Mouse (Mus musculus): ENCODE data around the gene L3mbtl4.
"Not testable (repeated sequence)": the region's sequence is repeated elsewhere in the genome, so short reads cannot be mapped to it uniquely, and the experiment has no call there.

L3mbtl4 gene

DNA sequence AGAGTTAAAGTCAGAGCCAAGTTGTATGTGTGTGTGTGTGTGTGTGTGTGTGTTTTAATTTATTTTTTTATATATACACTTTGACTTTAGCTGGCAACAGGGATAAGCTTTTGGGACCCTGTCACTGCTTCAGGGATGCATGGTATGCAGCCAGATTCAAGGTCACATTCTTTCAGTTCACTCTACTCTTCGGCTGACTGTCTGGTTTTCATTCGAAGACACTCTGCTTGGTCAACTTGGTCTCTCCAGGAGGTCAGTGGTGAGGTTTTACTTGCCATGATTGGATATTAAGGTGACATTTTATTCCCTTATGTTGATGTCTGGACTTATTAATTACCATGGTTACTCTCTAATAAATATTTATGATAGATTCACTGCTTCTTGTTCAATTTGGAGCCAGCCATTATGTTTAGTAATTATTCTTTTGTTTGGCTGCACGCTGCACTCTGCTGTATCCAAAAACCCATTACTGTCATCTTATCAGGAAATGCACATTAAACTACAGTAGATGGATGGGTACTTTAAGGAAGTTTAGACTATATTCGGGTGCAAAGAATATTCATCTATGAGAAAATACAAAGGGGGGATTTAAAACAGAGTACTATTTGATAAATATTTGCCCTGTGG lies 216.6 kb downstream of the L3mbtl4 start:
- H3K27me3 ChIP-seq (ENCODE audit: control insufficient read depth, insufficient read depth, low read length, poor library complexity, severe bottlenecking), result no peaks in the 10 kb centered on the region
- no peak for DNase-seq (ENCODE audit: low read depth, low spot score)
- no peaks in the 10 kb centered on the region for H3K36me3 ChIP-seq (ENCODE audit: control insufficient read depth, insufficient read depth, low read length, poor library complexity, severe bottlenecking)

- no peak for DNase-seq (ENCODE audit: low read depth, low spot score)
- Histone ChIP-seq H3K27me3 (ENCODE audit: control insufficient read depth, insufficient read depth, low read length, poor library complexity, severe bottlenecking) (no peaks in the 10 kb centered on the region), H3K36me3 (ENCODE audit: control insufficient read depth, insufficient read depth, low read length, poor library complexity, severe bottlenecking) (no peaks in the 10 kb centered on the region)
Observed at GRCm38 (mm10) chr17:68492231-68492630, 218.6 kb downstream of the L3mbtl4 start.

GRCm38 (mm10) chr17:68502998-68503397 lies 229.4 kb downstream of the L3mbtl4 start:
- not testable (repeated sequence) for DNase-seq (ENCODE audit: low read depth, low spot score); H3K27me3 ChIP-seq (ENCODE audit: control insufficient read depth, insufficient read depth, low read length, poor library complexity, severe bottlenecking); H3K36me3 ChIP-seq (ENCODE audit: control insufficient read depth, insufficient read depth, low read length, poor library complexity, severe bottlenecking)

GRCm38 (mm10) chr17:68559698-68560097 lies 286.1 kb downstream of the L3mbtl4 start:
- no peak for DNase-seq (ENCODE audit: low read depth, low spot score)

GRCm38 (mm10) chr17:68560264-68560663 lies 286.7 kb downstream of the L3mbtl4 start:
- no peak for DNase-seq (ENCODE audit: low read depth, low spot score)
- Histone ChIP-seq H3K27me3 (ENCODE audit: control insufficient read depth, insufficient read depth, low read length, poor library complexity, severe bottlenecking) (no peaks in the 10 kb centered on the region), H3K36me3 (ENCODE audit: control insufficient read depth, insufficient read depth, low read length, poor library complexity, severe bottlenecking) (no peaks in the 10 kb centered on the region)

More at GRCm38 (mm10) chr17:68559698-68560097, 286.1 kb downstream of the L3mbtl4 start:
- Histone ChIP-seq H3K36me3 (ENCODE audit: control insufficient read depth, insufficient read depth, low read length, poor library complexity, severe bottlenecking) (no peaks in the 10 kb centered on the region), H3K27me3 (ENCODE audit: control insufficient read depth, insufficient read depth, low read length, poor library complexity, severe bottlenecking) (no peaks in the 10 kb centered on the region)

DNA sequence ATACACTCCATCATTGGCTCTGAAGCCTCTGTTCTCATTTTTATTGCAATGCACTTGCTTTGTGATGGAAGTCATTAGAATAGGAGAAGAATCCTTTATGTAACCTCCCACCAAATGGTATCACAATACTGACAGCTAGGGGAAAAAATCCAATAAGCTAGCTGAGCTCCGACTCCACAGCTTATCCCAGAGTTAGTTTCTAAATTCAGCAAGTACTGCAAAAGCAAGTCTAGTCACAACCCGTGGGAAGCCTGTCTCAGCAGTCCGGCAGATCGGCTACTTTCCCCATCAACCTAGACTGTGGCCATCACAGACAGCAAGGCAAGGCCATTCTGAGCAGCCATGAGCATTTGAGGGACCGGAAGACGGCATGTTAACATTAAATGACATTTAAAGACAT lies 298.2 kb downstream of the L3mbtl4 start:
- H3K36me3 ChIP-seq (ENCODE audit: control insufficient read depth, insufficient read depth, low read length, poor library complexity, severe bottlenecking), result no peaks in the 10 kb centered on the region
- DNase-seq (ENCODE audit: low read depth, low spot score), result no peak
- H3K27me3 ChIP-seq (ENCODE audit: control insufficient read depth, insufficient read depth, low read length, poor library complexity, severe bottlenecking), result no peaks in the 10 kb centered on the region

- Histone ChIP-seq H3K36me3 (ENCODE audit: control insufficient read depth, insufficient read depth, low read length, poor library complexity, severe bottlenecking) (no peaks in the 10 kb centered on the region), H3K27me3 (ENCODE audit: control insufficient read depth, insufficient read depth, low read length, poor library complexity, severe bottlenecking) (no peaks in the 10 kb centered on the region)
- DNase-seq (ENCODE audit: low read depth, low spot score), result no peak
Observed at GRCm38 (mm10) chr17:68585195-68585594, 311.6 kb downstream of the L3mbtl4 start.

DNA sequence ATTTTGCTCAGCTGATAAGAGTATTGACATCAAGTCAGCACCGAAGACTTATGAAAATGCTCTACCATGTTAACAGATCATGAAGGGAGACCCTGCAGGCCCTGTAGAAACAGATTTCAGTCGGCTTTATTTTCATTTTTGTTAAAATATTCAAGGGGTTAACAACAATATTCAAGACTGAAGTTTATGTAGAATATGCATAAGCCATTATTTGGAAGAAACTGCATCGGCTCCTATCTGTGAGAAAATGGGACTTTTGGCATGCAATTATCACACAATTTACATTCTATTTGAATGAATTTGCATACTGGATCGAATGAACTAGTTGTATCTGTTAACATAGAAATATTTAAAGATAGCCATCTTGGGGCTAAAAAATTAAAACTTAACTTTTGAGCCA lies 318.0 kb downstream of the L3mbtl4 start:
- H3K27me3 ChIP-seq (ENCODE audit: control insufficient read depth, insufficient read depth, low read length, poor library complexity, severe bottlenecking), result no peaks in the 10 kb centered on the region
- DNase-seq (ENCODE audit: low read depth, low spot score), result no peak

DNA sequence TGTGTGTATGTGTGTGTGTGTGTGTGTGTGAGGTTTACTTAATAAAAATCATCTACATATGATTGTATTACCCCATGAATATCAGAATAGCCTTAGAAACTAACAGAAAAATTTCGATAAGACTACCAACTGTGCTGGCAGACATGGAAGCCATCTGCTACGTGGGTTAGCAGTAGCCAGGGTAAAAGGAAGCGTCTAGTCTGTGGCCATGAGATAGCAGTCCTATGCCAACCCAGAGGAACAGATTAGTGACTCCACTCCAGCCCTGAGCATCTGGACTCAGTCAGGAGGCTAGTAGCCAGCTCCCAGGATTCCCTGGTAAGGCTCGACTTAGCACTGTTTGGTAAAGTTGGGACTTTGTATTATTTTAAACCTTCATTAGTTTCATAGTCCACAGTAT lies 329.1 kb downstream of the L3mbtl4 start:
- Histone ChIP-seq H3K36me3 (ENCODE audit: control insufficient read depth, insufficient read depth, low read length, poor library complexity, severe bottlenecking) (no peaks in the 10 kb centered on the region), H3K27me3 (ENCODE audit: control insufficient read depth, insufficient read depth, low read length, poor library complexity, severe bottlenecking) (no peaks in the 10 kb centered on the region)
- no peak for DNase-seq (ENCODE audit: low read depth, low spot score)

More for the DNA sequence above, 318.0 kb downstream of the L3mbtl4 start:
- H3K36me3 ChIP-seq (ENCODE audit: control insufficient read depth, insufficient read depth, low read length, poor library complexity, severe bottlenecking), result no peaks in the 10 kb centered on the region

- no peaks in the 10 kb centered on the region for H3K36me3 ChIP-seq (ENCODE audit: control insufficient read depth, insufficient read depth, low read length, poor library complexity, severe bottlenecking)
- no peaks in the 10 kb centered on the region for H3K27me3 ChIP-seq (ENCODE audit: control insufficient read depth, insufficient read depth, low read length, poor library complexity, severe bottlenecking)
- no peak for DNase-seq (ENCODE audit: low read depth, low spot score)
Observed at GRCm38 (mm10) chr17:68607691-68608090, 334.1 kb downstream of the L3mbtl4 start.

GRCm38 (mm10) chr17:68611247-68611646 lies 337.6 kb downstream of the L3mbtl4 start:
- Histone ChIP-seq H3K36me3 (ENCODE audit: control insufficient read depth, insufficient read depth, low read length, poor library complexity, severe bottlenecking) (no peaks in the 10 kb centered on the region), H3K27me3 (ENCODE audit: control insufficient read depth, insufficient read depth, low read length, poor library complexity, severe bottlenecking) (no peaks in the 10 kb centered on the region)
- no peak for DNase-seq (ENCODE audit: low read depth, low spot score)

GRCm38 (mm10) chr17:68625281-68625680 lies 351.7 kb downstream of the L3mbtl4 start:
- Histone ChIP-seq H3K27me3 (ENCODE audit: control insufficient read depth, insufficient read depth, low read length, poor library complexity, severe bottlenecking) (no peaks in the 10 kb centered on the region), H3K36me3 (ENCODE audit: control insufficient read depth, insufficient read depth, low read length, poor library complexity, severe bottlenecking) (no peaks in the 10 kb centered on the region)
- no peak for DNase-seq (ENCODE audit: low read depth, low spot score)

DNA sequence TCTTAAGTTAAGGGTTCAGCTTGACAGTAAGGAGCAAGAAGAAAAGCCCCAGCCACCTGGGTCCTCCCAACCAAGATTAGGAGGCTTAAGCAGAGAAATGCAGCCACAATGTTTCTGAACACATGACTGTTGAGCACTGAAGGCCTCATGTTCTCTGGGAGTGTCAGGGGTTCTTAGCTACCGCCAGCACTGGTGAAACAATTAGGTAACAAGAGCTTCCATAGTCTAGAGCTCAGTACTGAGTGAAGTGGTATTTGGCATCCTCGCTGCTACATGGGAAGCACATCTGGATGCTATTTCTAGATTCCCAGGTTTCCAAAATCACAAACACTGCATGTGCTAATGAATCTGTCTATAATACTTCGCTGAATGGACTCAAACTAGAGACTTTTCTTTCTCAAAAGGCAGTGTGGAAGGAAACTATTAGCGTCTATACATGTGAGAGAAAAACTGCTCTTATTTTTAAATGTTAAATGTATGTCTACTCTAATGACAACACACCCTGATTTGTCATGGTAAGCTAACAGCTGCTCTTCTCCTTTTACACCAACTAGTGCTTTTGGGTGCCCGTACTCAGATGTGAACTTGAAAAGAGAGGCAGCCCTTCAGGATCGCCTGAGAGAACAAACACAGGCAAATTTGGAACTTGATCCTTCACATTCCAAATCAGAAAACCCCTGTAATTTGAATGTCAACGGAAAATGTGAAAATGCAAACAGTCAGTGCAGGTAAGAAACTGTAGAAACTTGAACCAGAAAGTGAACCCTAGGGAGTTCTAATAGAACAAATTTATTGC lies 356.2 kb downstream of the L3mbtl4 start:
- no peaks in the 10 kb centered on the region for H3K36me3 ChIP-seq (ENCODE audit: control insufficient read depth, insufficient read depth, low read length, poor library complexity, severe bottlenecking)
- H3K27me3 ChIP-seq (ENCODE audit: control insufficient read depth, insufficient read depth, low read length, poor library complexity, severe bottlenecking), result no peaks in the 10 kb centered on the region
- no peak for DNase-seq (ENCODE audit: low read depth, low spot score)

DNA sequence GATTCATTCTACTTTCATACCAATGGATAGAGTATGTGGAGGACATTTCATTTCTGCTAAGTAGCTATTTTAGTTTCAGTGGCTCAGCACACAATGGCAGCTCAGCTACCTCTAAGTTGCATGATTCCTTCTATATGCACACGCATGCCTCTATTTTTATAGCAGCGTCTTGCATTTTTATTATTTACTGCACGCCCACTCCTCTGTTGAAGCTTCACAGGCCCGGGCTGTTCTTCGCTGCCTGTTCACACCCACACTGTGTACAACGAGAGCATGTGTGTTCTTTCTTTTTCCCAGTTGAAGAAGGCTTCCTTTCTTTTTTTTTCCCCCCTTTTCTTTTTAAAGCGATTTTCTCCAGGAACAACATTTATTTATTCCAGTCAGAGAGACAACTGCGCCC lies 357.8 kb downstream of the L3mbtl4 start:
- no peaks in the 10 kb centered on the region for H3K27me3 ChIP-seq (ENCODE audit: control insufficient read depth, insufficient read depth, low read length, poor library complexity, severe bottlenecking)
- DNase-seq (ENCODE audit: low read depth, low spot score), result no peak

DNA sequence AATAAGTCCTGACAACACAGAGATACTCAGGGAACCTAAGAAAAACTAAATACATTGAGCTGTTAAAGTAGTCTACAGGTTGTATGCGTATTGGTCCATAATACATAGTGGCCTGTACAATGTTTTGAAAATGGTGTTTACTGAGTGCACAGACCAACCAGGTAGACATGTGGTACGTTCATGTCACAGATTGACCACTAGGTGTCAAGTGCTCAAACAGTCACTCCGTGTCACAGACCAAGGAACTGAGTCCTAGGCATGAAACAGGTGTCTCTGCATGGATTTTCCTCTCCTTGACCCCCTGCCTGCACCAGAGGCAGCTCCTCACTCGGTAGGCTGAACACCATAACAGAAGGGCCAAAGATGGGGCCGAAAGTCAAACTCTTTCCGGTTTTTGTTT lies 366.6 kb downstream of the L3mbtl4 start:
- no peaks in the 10 kb centered on the region for H3K36me3 ChIP-seq (ENCODE audit: control insufficient read depth, insufficient read depth, low read length, poor library complexity, severe bottlenecking)
- H3K27me3 ChIP-seq (ENCODE audit: control insufficient read depth, insufficient read depth, low read length, poor library complexity, severe bottlenecking), result no peaks in the 10 kb centered on the region
- DNase-seq (ENCODE audit: low read depth, low spot score), result no peak

More for the DNA sequence above, 357.8 kb downstream of the L3mbtl4 start:
- H3K36me3 ChIP-seq (ENCODE audit: control insufficient read depth, insufficient read depth, low read length, poor library complexity, severe bottlenecking), result no peaks in the 10 kb centered on the region

Data from splenic B cell, adult 2 months (primary cell).